ENCODE assay signal across 12 mouse cellular contexts in genomic region chr4:78666326-78666725, GRCm38 (mm10).
"Had no signal": no experiment of that assay in that cellular context is flagged by ENCODE, and none has a peak within 500 bp of the region (broad histone marks: within the 10 kb centered on the region; RNA-seq: fewer than 3 reads in every experiment).

No protein-coding gene starts in this region.

- ATAC-seq: liver, postnatal 0 days; midbrain, embryonic 16.5 days had no signal

- DNase-seq: kidney, adult 8-10 months; kidney, postnatal 25 days; liver; liver, embryonic 13.5 days; liver, postnatal 0 days; lung, postnatal 14 days; retina, postnatal 1 day; right cerebral cortex, postnatal 4 days; spleen, adult 18-20 months; thymus, adult 2 months; thymus, postnatal 25 days had no signal
